Mouse (Mus musculus) frontal cortex, postnatal 25 days (tissue): Measurements from ENCODE around the gene Klhl31.

Experiments
- DNase-seq, 2 experiments: peaks; one replicate each; pipeline ENCODE4 v3.0.0; 2022; ENCODE audit warnings: low spot score in 2 of 2

The Klhl31 gene

GRCm38 (mm10) chr9:77703476-77703875, 67.2 kb downstream of the Klhl31 start:
- DNase-seq = no peak

DNA sequence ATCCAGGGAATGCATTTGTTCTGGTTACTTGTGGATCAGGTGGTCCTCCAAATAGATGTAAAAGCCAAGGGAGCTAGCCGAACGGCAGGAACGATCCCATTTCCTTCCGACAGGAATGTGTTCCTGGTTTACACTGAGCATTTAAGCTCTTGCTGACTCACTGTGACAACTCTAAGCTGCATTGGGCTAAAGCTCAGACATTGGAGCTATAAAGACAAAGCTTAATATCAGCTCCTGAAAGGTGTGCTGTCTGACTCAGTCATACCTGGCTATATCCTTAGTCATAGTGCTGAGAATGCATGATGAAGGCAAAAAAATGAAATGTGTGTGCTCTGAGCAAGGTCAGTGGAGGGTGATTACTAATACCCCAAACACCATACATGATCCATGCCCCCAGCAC, 67.8 kb downstream of the Klhl31 start:
- no peak for DNase-seq

- no peak for DNase-seq
Measured at GRCm38 (mm10) chr9:77706515-77706914, 70.2 kb downstream of the Klhl31 start.

GRCm38 (mm10) chr9:77707433-77708139, 71.3 kb downstream of the Klhl31 start:
- DNase-seq = no peak

DNA sequence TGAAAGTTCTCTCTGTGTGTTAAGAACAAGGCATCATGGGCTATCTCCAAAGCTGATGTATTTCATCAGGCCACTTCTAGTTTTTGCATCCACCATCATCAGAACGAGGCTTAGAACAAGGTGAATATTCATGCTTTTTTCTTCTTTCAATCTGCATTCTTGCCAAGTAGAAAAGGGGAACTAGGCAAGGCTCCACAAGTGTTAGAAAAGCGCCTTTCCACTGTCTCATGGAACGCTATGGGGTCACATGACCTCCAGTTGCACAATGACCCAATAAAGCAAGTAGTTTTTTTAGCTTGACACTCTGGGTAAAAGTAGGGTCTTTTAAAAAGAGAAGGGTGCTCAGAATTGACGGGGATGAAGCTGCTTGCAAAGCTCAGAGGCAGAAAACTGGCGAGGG, 72.7 kb downstream of the Klhl31 start:
- DNase-seq = no peak
